Mouse (Mus musculus) MEL (cell line): ENCODE results near the gene Il4ra.

ENCODE experiments used
- CHD2 ChIP-seq: IDR thresholded peaks from 2 replicates; pipeline ENCODE4 v1.6.1; 2011; ENCODE audit warnings: low read length, improper control_type of control experiment
- CTCF ChIP-seq, 3 experiments: IDR thresholded peaks in 2 of 3; conservative IDR thresholded peaks in 1 of 3; 2 replicates each; pipeline ENCODE4 v1.5.1; 2011 to 2012; ENCODE audit warnings: low read length in 3 of 3, low read depth in 2 of 3, mild to moderate bottlenecking in 2 of 3, improper control_type of control experiment in 1 of 3, inconsistent platforms in 1 of 3, mixed read lengths in 1 of 3, moderate library complexity in 1 of 3; ENCODE audit not compliant: control insufficient read depth in 1 of 3, insufficient read depth in 1 of 3, poor library complexity in 1 of 3, severe bottlenecking in 1 of 3
- ELF1 ChIP-seq: IDR thresholded peaks from 2 replicates; pipeline ENCODE4 v1.6.1; 2014; ENCODE audit warnings: low read depth, mild to moderate bottlenecking, inconsistent platforms, low read length, improper control_type of control experiment, moderate library complexity
- ETS1 ChIP-seq: IDR thresholded peaks from 2 replicates; pipeline ENCODE4 v1.6.1; 2012; ENCODE audit warnings: low read depth, mild to moderate bottlenecking, inconsistent platforms, low read length, improper control_type of control experiment, moderate library complexity
- HCFC1 ChIP-seq: IDR thresholded peaks from 2 replicates; pipeline ENCODE4 v1.6.1; 2012; ENCODE audit warnings: low read depth, mild to moderate bottlenecking, inconsistent platforms, low read length, improper control_type of control experiment, moderate library complexity
- MAFK ChIP-seq: IDR thresholded peaks from 2 replicates; pipeline ENCODE4 v1.6.1; 2011; ENCODE audit warnings: low read depth, mild to moderate bottlenecking, low read length, improper control_type of control experiment, borderline replicate concordance
- POLR2A ChIP-seq, 2 experiments: IDR thresholded peaks; 2 replicates each; pipeline ENCODE4 v1.6.1; 2011 to 2012; ENCODE audit warnings: low read length in 2 of 2, mild to moderate bottlenecking in 2 of 2, control low read depth in 1 of 2, improper control_type of control experiment in 1 of 2, low read depth in 1 of 2, moderate library complexity in 1 of 2; ENCODE audit not compliant: control insufficient read depth in 1 of 2, insufficient read depth in 1 of 2, poor library complexity in 1 of 2
- TAL1 ChIP-seq: IDR thresholded peaks from 2 replicates; pipeline ENCODE4 v1.6.1; 2012; ENCODE audit warnings: mild to moderate bottlenecking, inconsistent platforms, low read length, moderate library complexity, mixed read lengths
- USF2 ChIP-seq, 2 experiments: IDR thresholded peaks; 2 replicates each; pipeline ENCODE4 v1.6.1; 2011 to 2012; ENCODE audit warnings: improper control_type of control experiment in 2 of 2, low read length in 2 of 2, borderline replicate concordance in 1 of 2, inconsistent platforms in 1 of 2, low read depth in 1 of 2, mild to moderate bottlenecking in 1 of 2; ENCODE audit not compliant: insufficient read depth in 1 of 2
- ZNF384 ChIP-seq: IDR thresholded peaks from 2 replicates; pipeline ENCODE4 v1.6.1; 2012; ENCODE audit warnings: low read depth, mild to moderate bottlenecking, inconsistent platforms, low read length, improper control_type of control experiment

GRCm38 (mm10) chr7:125511852-125512251 is 40.1 kb upstream of the Il4ra start:
- TF ChIP-seq TAL1: no peak
- no peak for TF ChIP-seq MAFK
- TF ChIP-seq ELF1: no peak
- no peak for TF ChIP-seq ETS1
- no peak for TF ChIP-seq HCFC1
- no peak for TF ChIP-seq CTCF (IDR thresholded peaks at IDR 0.05 in 2 of 3, conservative IDR thresholded peaks at IDR 0.05 in 1 of 3; ENCODE audit: control insufficient read depth in 1 of 3, insufficient read depth in 1 of 3, low read depth in 2 of 3, low read length in 3 of 3, poor library complexity in 1 of 3, severe bottlenecking in 1 of 3)
- no peak for TF ChIP-seq POLR2A (IDR thresholded peaks at IDR 0.05; ENCODE audit: control insufficient read depth in 1 of 2, insufficient read depth in 1 of 2, low read depth in 1 of 2, low read length in 2 of 2, poor library complexity in 1 of 2)
- TF ChIP-seq USF2 (IDR thresholded peaks at IDR 0.05; ENCODE audit: borderline replicate concordance in 1 of 2, insufficient read depth in 1 of 2, low read depth in 1 of 2, low read length in 2 of 2): no peak
- TF ChIP-seq CHD2: no peak
- TF ChIP-seq ZNF384: no peak
